Mouse (Mus musculus) neutrophil, adult 83 days (primary cell): Measurements from ENCODE around the gene Aknad1. TPM values are rescaled to one million over a fixed set of nuclear protein-coding genes. Genes with fewer than 3 reads are reported as not detected.

Experiments used
- total RNA-seq, 2 experiments: library from RNA; stranded (reverse); gene quantifications; one replicate each; pipeline ENCODE4 v1.2.4; 2023

Gene Aknad1
- under 1 TPM; 0.07 to 0.53 TPM for total RNA-seq

GRCm38 (mm10) chr3:108739045-108739708, at the start of gene Aknad1:
TSS of gene Aknad1 (plus strand) at chr3:108739658.

GRCm38 (mm10) chr3:108722036-108722872, 17.2 kb upstream of the Aknad1 start, which contains the start of gene Gpsm2:
TSS of gene Gpsm2 (minus strand) at chr3:108722309.

Other genes with a start within 250 kb of the Aknad1 start
- not detected for gene 1700013F07Rik, start 205.5 kb upstream of the Aknad1 start, total RNA-seq
- not detected for gene 5330417C22Rik, start 203.1 kb upstream of the Aknad1 start, total RNA-seq
- 10 to 100 TPM; 29.5 to 32.9 TPM for gene Tmem167b, start 177.2 kb upstream of the Aknad1 start, total RNA-seq
- gene Taf13, start 168.0 kb upstream of the Aknad1 start, total RNA-seq: 10 to 100 TPM; 42.8 to 48.1 TPM
- gene Wdr47, start 148.4 kb upstream of the Aknad1 start, total RNA-seq: 1 to 10 TPM; 5.7 to 7.9 TPM
- gene Clcc1, start 85.7 kb upstream of the Aknad1 start, total RNA-seq: 10 to 100 TPM; 17.9 to 21.8 TPM
- 10 to 100 TPM; 24.5 to 32.1 TPM for gene Gpsm2, start 17.3 kb upstream of the Aknad1 start, total RNA-seq
- 10 to 100 TPM; 38.1 to 52.3 TPM for gene Stxbp3, start 100.9 kb downstream of the Aknad1 start, total RNA-seq
- under 1 TPM in 1 of 2 experiments, not detected in 1; 0.22 TPM for gene Fndc7, start 150.3 kb downstream of the Aknad1 start, total RNA-seq
- 10 to 100 TPM; 80.0 to 93.5 TPM for gene Prpf38b, start 172.1 kb downstream of the Aknad1 start, total RNA-seq
- gene Henmt1, start 200.2 kb downstream of the Aknad1 start, total RNA-seq: not detected
- gene Gm9857, start 200.8 kb downstream of the Aknad1 start, total RNA-seq: not detected